Mouse (Mus musculus) forebrain, embryonic 10.5 days (tissue): Measurements from ENCODE around the gene Rc3h1. TPM values are rescaled to one million over a fixed set of nuclear protein-coding genes. Genes with fewer than 3 reads are reported as not detected.

ENCODE experiments used
- DNase-seq: peaks from one replicate; pipeline ENCODE4 v3.0.0-alpha.2; 2017; ENCODE audit warnings: low spot score; ENCODE audit errors: extremely low spot score
- H3K27ac ChIP-seq: fragments of 300-500 bp; sonication (generic); 2 replicates; pipeline ENCODE4 v1.5.1; 2016; ENCODE audit warnings: mild to moderate bottlenecking
- H3K27me3 ChIP-seq: fragments of 300-500 bp; sonication (generic); 2 replicates; pipeline ENCODE4 v1.6.1; 2016; ENCODE audit warnings: mild to moderate bottlenecking; ENCODE audit not compliant: poor library complexity, severe bottlenecking
- H3K36me3 ChIP-seq: fragments of 300-500 bp; sonication (generic); replicated peaks from 2 replicates; pipeline ENCODE4 v1.6.1; 2016; ENCODE audit warnings: mild to moderate bottlenecking, moderate library complexity
- H3K4me1 ChIP-seq: fragments of 300-500 bp; sonication (generic); 2 replicates; pipeline ENCODE4 v1.6.1; 2016
- H3K4me3 ChIP-seq: fragments of 300-500 bp; sonication (generic); 2 replicates; pipeline ENCODE4 v1.5.1; 2016; ENCODE audit warnings: mild to moderate bottlenecking, moderate library complexity
- H3K9me3 ChIP-seq: fragments of 300-500 bp; sonication (generic); 2 replicates; pipeline ENCODE4 v1.6.1; 2016; ENCODE audit warnings: mild to moderate bottlenecking, moderate library complexity
- WGBS: fragments of 180-500 bp; shearing (Covaris S2); methylation state at CpG from one replicate; pipeline ENCODE4 v1.1.7; 2016; 5-methylcytosine and 5-hydroxymethylcytosine counted together
- polyA plus RNA-seq: library from polyadenylated mRNA; unstranded; fragments of >200 nt; fragmentation: Nextera tagmentation; extraction: Ambion mirVana; gene quantifications from 2 replicates; pipeline ENCODE4 v1.2.1, GENCODE M21; 2016

Gene Rc3h1
- polyA plus RNA-seq, 1 experiment from 2014 or later, result 7.1 TPM

GRCm38 (mm10) chr1:161006471-161006870, 100.3 kb downstream of the Rc3h1 start:
- 86% methylated on average over 5 of the region's 5 CpGs for WGBS
- Histone ChIP-seq H3K4me1 (no peaks in the 10 kb centered on the region; the same call in 1 of the 2 replicates), H3K36me3 (peaks cover 24% of the 10 kb centered on the region), H3K4me3 (no peak overlapping the region), H3K27ac (no peak overlapping the region), H3K27me3 (no peaks in the 10 kb centered on the region), H3K9me3 (no peaks in the 10 kb centered on the region)
- DNase-seq, result no peak

DNA sequence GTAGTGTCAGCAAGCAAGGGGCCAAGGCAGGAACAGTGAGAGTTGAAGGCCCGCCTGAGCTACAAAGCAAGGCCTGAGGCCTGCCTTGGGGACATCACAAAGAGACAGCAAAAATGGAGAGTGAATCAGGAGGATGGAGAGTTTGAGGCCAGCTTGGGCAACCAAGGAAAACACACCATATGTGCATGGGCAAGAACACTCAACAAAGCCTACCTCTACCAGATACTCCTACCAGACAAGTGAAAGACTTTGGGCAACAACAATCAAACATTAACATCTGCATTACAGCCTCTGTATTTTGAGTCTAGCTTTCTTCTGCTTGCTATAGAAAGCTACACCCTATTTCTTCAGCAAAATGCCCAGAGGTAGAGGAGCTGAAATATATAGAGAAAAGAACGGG, 101.8 kb downstream of the Rc3h1 start:
- no peaks in the 10 kb centered on the region for H3K27me3 ChIP-seq
- peaks cover 39% of the 10 kb centered on the region for H3K36me3 ChIP-seq
- no peak overlapping the region for H3K4me3 ChIP-seq
- no peaks in the 10 kb centered on the region; the same call in 1 of the 2 replicates for H3K4me1 ChIP-seq
- no peak overlapping the region for H3K27ac ChIP-seq
- H3K9me3 ChIP-seq, result no peaks in the 10 kb centered on the region
- no peak for DNase-seq
- 91% methylated on average over 2 of the region's 2 CpGs for WGBS

DNA sequence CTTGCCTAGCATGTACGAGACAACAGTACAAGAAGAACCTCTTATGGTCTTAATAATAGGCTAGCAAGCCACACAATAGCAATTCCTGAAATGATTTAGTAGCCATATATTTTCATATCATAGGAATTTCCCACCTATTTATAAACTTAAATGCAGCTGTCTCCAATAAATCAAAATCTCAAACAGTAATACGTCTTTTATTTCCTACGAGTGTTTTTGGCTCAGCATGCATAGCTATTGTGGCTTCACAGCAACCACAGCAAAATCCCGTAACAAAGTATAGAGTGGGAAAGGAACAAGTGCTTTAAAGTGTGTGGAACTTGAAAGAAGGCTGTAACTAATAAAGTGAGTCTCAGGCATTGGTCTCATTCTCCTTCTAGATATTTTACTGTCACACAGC, 104.2 kb downstream of the Rc3h1 start:
- no peaks in the 10 kb centered on the region for H3K27me3 ChIP-seq
- no peak overlapping the region for H3K27ac ChIP-seq
- no peaks in the 10 kb centered on the region for H3K4me1 ChIP-seq
- no peak overlapping the region for H3K4me3 ChIP-seq
- H3K36me3 ChIP-seq, result peaks cover 47% of the 10 kb centered on the region
- DNase-seq, result no peak
- no peaks in the 10 kb centered on the region for H3K9me3 ChIP-seq
- WGBS, result 92% methylated on average over 4 of the region's 4 CpGs

- WGBS, result 90% methylated on average over 2 of the region's 2 CpGs
- Histone ChIP-seq H3K27ac (no peak overlapping the region), H3K36me3 (peaks cover 73% of the 10 kb centered on the region), H3K9me3 (no peaks in the 10 kb centered on the region), H3K4me1 (no peaks in the 10 kb centered on the region), H3K27me3 (no peaks in the 10 kb centered on the region), H3K4me3 (no peak overlapping the region)
- no peak for DNase-seq
Observed at GRCm38 (mm10) chr1:161016378-161016777, 110.2 kb downstream of the Rc3h1 start.

DNA sequence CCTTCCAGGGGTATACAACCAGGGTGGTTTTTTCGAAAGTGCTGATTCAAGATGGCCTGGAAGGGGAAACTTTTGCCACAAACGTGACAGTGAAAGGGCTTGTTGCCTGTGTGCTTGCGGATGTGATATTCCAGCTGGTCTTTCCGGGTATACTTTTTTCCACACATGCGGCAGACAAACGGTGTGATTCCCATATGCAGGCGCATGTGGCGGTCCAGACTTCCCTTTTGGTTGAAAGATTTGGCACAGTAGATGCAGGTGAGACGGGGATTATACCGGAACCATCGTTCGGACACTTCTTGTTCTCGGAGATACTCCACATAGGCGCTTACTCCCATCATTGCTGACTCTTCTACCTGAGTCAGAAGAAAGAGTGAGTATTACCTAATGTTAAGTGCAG, 113.8 kb downstream of the Rc3h1 start:
- no peak overlapping the region for H3K27ac ChIP-seq
- no peak for DNase-seq
- H3K9me3 ChIP-seq, result no peaks in the 10 kb centered on the region
- WGBS, result 96% methylated on average over 14 of the region's 14 CpGs
- H3K4me1 ChIP-seq, result no peaks in the 10 kb centered on the region
- H3K36me3 ChIP-seq, result peaks cover 54% of the 10 kb centered on the region
- H3K4me3 ChIP-seq, result no peak overlapping the region
- H3K27me3 ChIP-seq, result no peaks in the 10 kb centered on the region

Other genes starting within 250 kb of the Rc3h1 start
- 8.7 and 9.8 TPM in 2 replicates for gene Rabgap1l, start 113.2 kb upstream of the Rc3h1 start, polyA plus RNA-seq
- 2.2 and 2.4 TPM in 2 replicates for gene Serpinc1, start 72.2 kb downstream of the Rc3h1 start, polyA plus RNA-seq
- gene Zbtb37, start 128.4 kb downstream of the Rc3h1 start, polyA plus RNA-seq, result 6.6 and 7.2 TPM in 2 replicates
- 79.4 and 79.9 TPM in 2 replicates for gene Dars2, start 164.2 kb downstream of the Rc3h1 start, polyA plus RNA-seq
- 45.1 TPM in 2 replicates for gene Cenpl, start 164.3 kb downstream of the Rc3h1 start, polyA plus RNA-seq
- gene Klhl20, start 225.1 kb downstream of the Rc3h1 start, polyA plus RNA-seq, result 14.0 and 15.3 TPM in 2 replicates
- 8.8 and 8.9 TPM in 2 replicates for gene Ankrd45, start 236.3 kb downstream of the Rc3h1 start, polyA plus RNA-seq